Comparison of ENCODE assay signal across 7 mouse cellular contexts in genomic region chr17:33940981-33941380, GRCm38 (mm10). TPM values are rescaled to one million over a fixed set of nuclear protein-coding genes. Genes with fewer than 3 reads are reported as not detected.
DNase-seq lines count a peak whose midpoint lies in the region; ATAC-seq and TF ChIP-seq lines count a peak whose summit lies in the region.

No protein-coding gene starts in this region.

- H3K4me1 ChIP-seq in liver, adult 2 months (ENCODE audit: control insufficient read depth, insufficient read depth, low read length): peaks cover 10% of the 10 kb centered on the region; the same call in 1 of the 2 replicates
- H3K4me1 ChIP-seq in bone marrow, adult 2 months (ENCODE audit: control insufficient read depth, insufficient read depth, low read length): no peaks in the 10 kb centered on the region; the same call in 1 of the 2 replicates
- H3K4me1 ChIP-seq in hindbrain, embryonic 11.5 days (replicated peaks; ENCODE audit: control insufficient read depth, insufficient read depth, low read length): peaks cover 13% of the 10 kb centered on the region
- peaks cover 17% of the 10 kb centered on the region for H3K4me1 ChIP-seq in midbrain, embryonic 11.5 days (ENCODE audit: control insufficient read depth, insufficient read depth, low read length)

- no peak for DNase-seq in liver, adult 2 months (ENCODE audit: extremely low read depth, low read depth, low spot score)
- no peak for DNase-seq in liver
- no peak for DNase-seq in hindbrain, embryonic 11.5 days (ENCODE audit: low spot score)
- DNase-seq in midbrain, embryonic 11.5 days (ENCODE audit: low spot score, missing footprints): no peak
- no peak for DNase-seq in layer of hippocampus, adult 18-20 months (ENCODE audit: low spot score in 2 of 2)
- DNase-seq in right cerebral cortex, postnatal 14 days: no peak

- no peak for TF ChIP-seq CTCF in liver, adult 2 months (IDR thresholded peaks at IDR 0.05; ENCODE audit: low read depth, low read length)
- TF ChIP-seq CTCF in bone marrow, adult 2 months (IDR thresholded peaks at IDR 0.05; ENCODE audit: control insufficient read depth, insufficient read depth, low read length): no peak

- WGBS in liver, adult 2 months: 2% methylated on average over 26 of the region's 26 CpGs
- WGBS in bone marrow, adult 2 months: 1% methylated on average over 26 of the region's 26 CpGs
- under 1% methylated on average over 26 of the region's 26 CpGs for WGBS in hindbrain, embryonic 11.5 days
- 2% methylated on average over 26 of the region's 26 CpGs for WGBS in midbrain, embryonic 11.5 days

- no peak for TF ChIP-seq POLR2A in liver, adult 2 months (IDR thresholded peaks at IDR 0.05; ENCODE audit: extremely low read depth, insufficient read depth, low read length)
- no peak for TF ChIP-seq POLR2A in bone marrow, adult 2 months (IDR thresholded peaks at IDR 0.05; ENCODE audit: borderline replicate concordance, control insufficient read depth, low read depth, low read length)

- H3K9me3 ChIP-seq in hindbrain, embryonic 11.5 days (ENCODE audit: control insufficient read depth, low read length): no peaks in the 10 kb centered on the region
- H3K9me3 ChIP-seq in midbrain, embryonic 11.5 days (ENCODE audit: control insufficient read depth, low read length): no peaks in the 10 kb centered on the region

- peaks cover 11% of the 10 kb centered on the region; the same call in 1 of the 2 replicates for H3K79me2 ChIP-seq in liver, adult 2 months (ENCODE audit: control insufficient read depth, insufficient read depth, low read length)

- H3K4me3 ChIP-seq in liver, adult 2 months (ENCODE audit: insufficient read depth, low read depth, low read length): peak overlapping the region; percentile 97
- peak overlapping the region; percentile 97 for H3K4me3 ChIP-seq in bone marrow, adult 2 months (replicated peaks; ENCODE audit: control insufficient read depth, low read depth, low read length)
- H3K4me3 ChIP-seq in hindbrain, embryonic 11.5 days (ENCODE audit: low read depth, low read length): peak overlapping the region; percentile 91
- H3K4me3 ChIP-seq in midbrain, embryonic 11.5 days (ENCODE audit: low read depth, low read length): peak overlapping the region; percentile 73

- peaks cover 1% of the 10 kb centered on the region; the same call in 1 of the 2 replicates for H3K36me3 ChIP-seq in liver, adult 2 months (ENCODE audit: control insufficient read depth, insufficient read depth, low read length)
- H3K36me3 ChIP-seq in hindbrain, embryonic 11.5 days (ENCODE audit: control insufficient read depth, insufficient read depth, low read length): peaks cover 8% of the 10 kb centered on the region; the same call in 1 of the 2 replicates
- peaks cover 11% of the 10 kb centered on the region for H3K36me3 ChIP-seq in midbrain, embryonic 11.5 days (ENCODE audit: control insufficient read depth, insufficient read depth, low read length)

- H3K4me2 ChIP-seq in hindbrain, embryonic 11.5 days (replicated peaks; ENCODE audit: low read depth, low read length): peak overlapping the region; percentile 94
- H3K4me2 ChIP-seq in midbrain, embryonic 11.5 days: peak overlapping the region; percentile 93

- no peak overlapping the region for H3K27ac ChIP-seq in liver, adult 2 months (replicated peaks; ENCODE audit: insufficient read depth, low read depth, low read length)
- H3K27ac ChIP-seq in bone marrow, adult 2 months (ENCODE audit: control insufficient read depth, insufficient read depth, low read depth, low read length, poor library complexity): no peak overlapping the region; the same call in 1 of the 2 replicates
- no peak overlapping the region for H3K27ac ChIP-seq in hindbrain, embryonic 11.5 days (ENCODE audit: low read depth, low read length)
- H3K27ac ChIP-seq in midbrain, embryonic 11.5 days (ENCODE audit: low read depth, low read length): no peak overlapping the region

- H3K27me3 ChIP-seq in liver, adult 2 months (ENCODE audit: control insufficient read depth, insufficient read depth, low read length): no peaks in the 10 kb centered on the region
- H3K27me3 ChIP-seq in hindbrain, embryonic 11.5 days (ENCODE audit: control insufficient read depth, insufficient read depth, low read length): no peaks in the 10 kb centered on the region
- H3K27me3 ChIP-seq in midbrain, embryonic 11.5 days (ENCODE audit: control insufficient read depth, insufficient read depth, low read length): no peaks in the 10 kb centered on the region

- peak overlapping the region; percentile 85 for H3K9ac ChIP-seq in liver, adult 2 months (ENCODE audit: low read depth, low read length)
- peak overlapping the region; percentile 84 for H3K9ac ChIP-seq in hindbrain, embryonic 11.5 days (ENCODE audit: low read depth, low read length)
- H3K9ac ChIP-seq in midbrain, embryonic 11.5 days (ENCODE audit: low read length): peak overlapping the region; percentile 69

- peak; percentile 30 for ATAC-seq in hindbrain, embryonic 11.5 days (ENCODE audit: low FRiP score)
- ATAC-seq in midbrain, embryonic 11.5 days (ENCODE audit: low FRiP score): peak; percentile 5; the same call in 1 of the 2 replicates

RNA-seq across cellular contexts. Expression of gene Wdr46, which starts 0.5 kb away (rescaled TPM):
- 9.3 and 11.3 TPM in 2 replicates for total RNA-seq in liver, adult 2 months (2014; rRNA removed)
- 13.2 and 16.4 TPM in 2 replicates for polyA plus RNA-seq in liver, adult 2 months (2012; rRNA removed)
- 20.4 and 21.4 TPM in 2 replicates for polyA plus RNA-seq in bone marrow, adult 2 months (2011; ENCODE audit: insufficient read depth, insufficient read length, low replicate concordance, missing spikeins)
- 26.8 and 29.4 TPM in 2 replicates for polyA plus RNA-seq in hindbrain, embryonic 11.5 days (2014; fragmentation: Nextera tagmentation; extraction: Ambion mirVana)
- polyA plus RNA-seq in midbrain, embryonic 11.5 days (2014; fragmentation: Nextera tagmentation; extraction: Ambion mirVana): 27.4 and 28.9 TPM in 2 replicates
- total RNA-seq in layer of hippocampus, adult 18-20 months (2021): 10 to 100 TPM; 13.2 to 15.5 TPM

RNA-seq across cellular contexts. Expression of gene Pfdn6, which starts 0.8 kb away (rescaled TPM):
- total RNA-seq in liver, adult 2 months (2014; rRNA removed): 37.9 and 40.8 TPM in 2 replicates
- 15.5 and 21.9 TPM in 2 replicates for polyA plus RNA-seq in liver, adult 2 months (2012; rRNA removed)
- polyA plus RNA-seq in bone marrow, adult 2 months (2011; ENCODE audit: insufficient read depth, insufficient read length, low replicate concordance, missing spikeins): 75.9 and 89.6 TPM in 2 replicates
- polyA plus RNA-seq in hindbrain, embryonic 11.5 days (2014; fragmentation: Nextera tagmentation; extraction: Ambion mirVana): 201 and 205 TPM in 2 replicates
- polyA plus RNA-seq in midbrain, embryonic 11.5 days (2014; fragmentation: Nextera tagmentation; extraction: Ambion mirVana): 206 and 208 TPM in 2 replicates
- total RNA-seq in layer of hippocampus, adult 18-20 months (2021): 10 to 100 TPM; 94.9 to 95.8 TPM

RNA-seq across cellular contexts. Expression of gene B3galt4, which starts 10.3 kb away (rescaled TPM):
- 0.54 and 0.55 TPM in 2 replicates for total RNA-seq in liver, adult 2 months (2014; rRNA removed)
- 0.68 and 0.97 TPM in 2 replicates for polyA plus RNA-seq in liver, adult 2 months (2012; rRNA removed)
- 1.9 and 4.1 TPM in 2 replicates for polyA plus RNA-seq in bone marrow, adult 2 months (2011; ENCODE audit: insufficient read depth, insufficient read length, low replicate concordance, missing spikeins)
- polyA plus RNA-seq in hindbrain, embryonic 11.5 days (2014; fragmentation: Nextera tagmentation; extraction: Ambion mirVana): 4.8 and 5.3 TPM in 2 replicates
- 3.4 and 4.2 TPM in 2 replicates for polyA plus RNA-seq in midbrain, embryonic 11.5 days (2014; fragmentation: Nextera tagmentation; extraction: Ambion mirVana)
- 1 to 10 TPM; 5.1 to 5.2 TPM for total RNA-seq in layer of hippocampus, adult 18-20 months (2021)

RNA-seq across cellular contexts. Expression of gene Rgl2, which starts 11.6 kb away (rescaled TPM):
- total RNA-seq in liver, adult 2 months (2014; rRNA removed): 9.8 and 10.9 TPM in 2 replicates
- polyA plus RNA-seq in liver, adult 2 months (2012; rRNA removed): 19.4 and 27.7 TPM in 2 replicates
- 91.8 and 173 TPM in 2 replicates for polyA plus RNA-seq in bone marrow, adult 2 months (2011; ENCODE audit: insufficient read depth, insufficient read length, low replicate concordance, missing spikeins)
- polyA plus RNA-seq in hindbrain, embryonic 11.5 days (2014; fragmentation: Nextera tagmentation; extraction: Ambion mirVana): 32.5 and 32.9 TPM in 2 replicates
- polyA plus RNA-seq in midbrain, embryonic 11.5 days (2014; fragmentation: Nextera tagmentation; extraction: Ambion mirVana): 29.3 and 33.6 TPM in 2 replicates
- total RNA-seq in layer of hippocampus, adult 18-20 months (2021): 10 to 100 TPM; 61.9 to 63.0 TPM

RNA-seq across cellular contexts. Expression of gene Vps52, which starts 14.6 kb away (rescaled TPM):
- total RNA-seq in liver, adult 2 months (2014; rRNA removed): 10.5 and 10.9 TPM in 2 replicates
- polyA plus RNA-seq in liver, adult 2 months (2012; rRNA removed): 31.1 and 40.6 TPM in 2 replicates
- 13.7 and 23.1 TPM in 2 replicates for polyA plus RNA-seq in bone marrow, adult 2 months (2011; ENCODE audit: insufficient read depth, insufficient read length, low replicate concordance, missing spikeins)
- 38.2 and 39.4 TPM in 2 replicates for polyA plus RNA-seq in hindbrain, embryonic 11.5 days (2014; fragmentation: Nextera tagmentation; extraction: Ambion mirVana)
- 36.3 and 36.5 TPM in 2 replicates for polyA plus RNA-seq in midbrain, embryonic 11.5 days (2014; fragmentation: Nextera tagmentation; extraction: Ambion mirVana)
- 10 to 100 TPM; 76.1 to 79.8 TPM for total RNA-seq in layer of hippocampus, adult 18-20 months (2021)
